Mouse (Mus musculus): ENCODE data around the gene Zfp526.
"Not testable (repeated sequence)": the region's sequence is repeated elsewhere in the genome, so short reads cannot be mapped to it uniquely, and the experiment has no call there.

Gene Zfp526

DNA sequence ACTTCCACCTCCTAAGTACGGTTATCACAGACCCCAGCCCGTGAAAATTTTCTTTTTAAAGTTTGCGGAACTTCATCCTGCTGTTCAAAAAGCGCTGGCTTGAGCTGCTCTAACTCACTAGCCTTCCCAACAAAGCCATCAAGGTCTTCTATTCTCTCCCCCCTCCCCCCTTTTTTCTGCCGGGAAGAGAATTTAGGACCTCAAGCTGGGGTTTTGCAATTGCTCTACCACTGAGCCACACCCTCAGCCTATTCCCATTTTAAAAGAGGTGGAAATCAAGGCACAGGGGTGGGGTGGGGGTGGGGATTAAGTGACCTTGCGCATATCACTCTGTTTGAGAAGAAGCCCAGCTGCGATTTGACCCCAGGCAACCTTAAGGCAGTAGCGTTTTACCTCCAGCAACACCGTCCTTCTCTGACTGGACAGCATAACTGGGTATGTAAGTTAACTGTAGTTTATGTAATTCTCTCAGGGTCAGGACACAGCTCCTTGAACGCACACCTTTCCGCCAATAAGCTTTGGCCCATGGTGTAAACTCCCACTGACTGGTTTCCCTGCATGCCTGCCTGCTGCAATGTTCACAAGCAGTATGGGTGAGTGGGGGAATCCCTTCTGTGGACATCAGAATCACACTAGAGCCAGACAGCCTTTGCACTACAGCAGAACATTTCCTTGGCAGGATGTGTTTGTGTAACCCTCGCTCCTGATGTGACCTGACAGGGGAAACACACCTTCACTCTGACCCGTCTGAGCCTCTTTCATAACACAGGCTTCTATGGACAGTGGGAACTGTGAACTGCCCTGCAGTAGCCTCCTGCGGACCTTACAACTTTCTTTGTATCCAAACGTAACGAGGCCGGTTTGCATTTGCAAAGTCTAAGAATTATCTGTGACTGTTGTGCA lies 43.0 kb downstream of the Zfp526 start:
- in situ Hi-C loops (cut with MboI; ENCODE audit: low sequenced_read_pairs) = no loop called here

DNA sequence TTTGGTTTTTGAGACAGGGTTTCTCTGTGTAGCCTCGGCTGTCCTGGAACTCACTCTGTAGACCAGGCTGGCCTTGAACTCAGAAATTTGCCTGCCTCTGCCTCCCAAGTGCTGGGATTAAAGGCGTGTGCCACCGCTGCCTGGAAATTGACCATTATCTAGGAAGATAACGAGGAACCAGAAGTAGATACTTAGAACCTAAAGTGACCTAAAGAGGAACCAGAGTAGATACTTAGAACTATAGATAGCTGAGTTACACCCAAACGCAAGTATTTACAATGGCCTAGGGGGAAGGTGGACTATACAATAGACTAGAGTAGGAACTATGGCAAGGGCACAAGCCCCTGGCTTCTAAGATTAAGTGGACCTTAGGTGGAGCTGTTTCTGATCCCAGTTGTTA lies 44.5 kb downstream of the Zfp526 start:
- in situ Hi-C loops (cut with MboI; ENCODE audit: low sequenced_read_pairs) = not testable (repeated sequence)

DNA sequence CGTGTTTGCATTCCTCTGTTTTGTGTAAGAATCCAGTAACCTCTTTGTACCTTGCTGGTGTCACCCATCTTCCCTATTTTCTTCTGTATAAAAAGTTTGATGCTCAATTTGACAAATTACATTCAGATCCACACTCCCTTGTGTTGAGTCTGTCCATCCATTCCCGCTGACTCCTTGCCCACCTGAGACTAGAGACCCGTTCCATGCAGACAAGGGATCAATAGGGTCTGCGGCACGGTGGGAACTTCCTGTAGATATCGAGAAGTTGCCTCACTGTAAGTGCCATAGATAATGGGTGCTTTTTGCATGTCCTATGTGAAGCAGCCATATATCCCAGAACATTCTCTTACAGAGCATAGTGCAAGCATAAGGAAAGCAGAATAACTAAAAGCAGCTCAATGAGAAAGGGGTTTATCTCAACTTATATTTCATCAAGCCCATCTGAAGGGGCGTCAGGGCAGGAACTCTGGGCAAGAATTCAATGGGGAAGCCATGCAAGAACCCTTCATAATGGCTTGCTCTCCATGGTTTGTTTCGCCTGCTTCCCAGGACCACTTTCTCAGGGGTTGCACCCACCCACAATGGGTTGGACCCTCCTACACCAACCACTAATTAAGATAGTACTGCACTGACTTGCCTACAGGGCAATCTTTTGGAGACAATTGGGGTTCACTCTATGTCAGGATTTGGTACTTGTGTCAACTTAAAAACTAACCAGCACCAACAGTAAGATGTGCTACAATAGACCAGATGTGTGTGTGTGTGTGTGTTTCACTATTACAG lies 45.1 kb downstream of the Zfp526 start:
- in situ Hi-C loops (cut with MboI; ENCODE audit: low sequenced_read_pairs) = no loop called here

DNA sequence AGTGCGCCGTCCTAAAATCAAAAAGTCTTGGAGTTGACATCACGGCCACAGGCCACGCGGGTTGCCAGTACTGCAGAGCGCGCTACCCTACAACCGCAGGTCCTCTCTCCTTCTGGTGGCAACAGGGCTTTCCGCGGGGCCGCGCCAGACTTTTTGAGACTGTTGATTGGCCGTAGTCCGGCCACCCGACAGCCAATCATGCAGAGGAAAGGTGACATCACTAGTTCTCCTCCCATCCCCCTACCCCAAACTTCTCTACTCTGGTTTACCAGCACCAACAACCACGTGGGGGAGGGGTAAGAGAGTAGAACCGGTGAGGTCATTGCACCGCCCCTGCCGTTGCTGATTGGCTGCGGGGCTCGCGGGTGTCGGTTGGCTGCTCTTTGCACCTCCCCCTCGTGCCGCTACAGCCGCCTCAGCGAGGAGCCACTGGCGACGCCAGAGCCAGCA lies 46.1 kb downstream of the Zfp526 start, which contains the start of gene Cic:
Gene Cic, plus strand, starts transcription at position 404 of the 450 bp plus-strand sequence.
- in situ Hi-C loops (cut with MboI; ENCODE audit: low sequenced_read_pairs) = no loop called here

DNA sequence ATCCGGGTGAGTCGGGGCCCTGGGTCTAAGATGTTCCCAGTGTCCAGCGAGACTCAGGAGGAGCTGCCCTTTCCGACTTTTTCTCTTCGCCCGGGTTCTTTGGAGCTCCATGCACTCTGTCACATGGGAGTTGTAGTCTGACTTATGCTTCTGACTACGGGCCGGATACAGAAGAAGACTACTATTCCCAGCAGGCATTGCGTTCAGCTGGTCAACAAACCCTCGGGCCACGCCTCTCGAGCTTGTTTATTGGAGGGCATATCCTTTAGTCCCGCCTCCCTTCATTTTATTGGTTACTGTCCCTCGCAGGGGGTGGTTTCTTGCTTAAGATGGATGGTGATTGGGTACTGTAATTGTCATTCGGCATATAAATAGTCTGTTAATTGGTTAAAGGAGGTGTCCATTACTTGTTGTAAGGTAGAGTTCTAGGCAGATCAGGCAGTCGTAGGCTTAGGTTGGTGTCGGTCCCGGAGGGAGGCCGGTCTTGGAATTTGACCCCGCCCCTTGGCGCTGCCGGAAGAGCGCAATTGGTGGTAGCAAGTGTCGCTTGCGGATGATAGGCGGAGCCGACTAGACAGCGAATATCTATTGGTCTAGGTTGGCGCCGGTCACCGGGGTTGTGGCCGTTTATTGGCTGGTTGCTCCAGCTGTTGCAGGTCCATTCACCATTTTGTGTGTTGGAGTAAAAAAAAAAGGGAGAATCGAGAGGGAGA lies 46.7 kb downstream of the Zfp526 start:
- in situ Hi-C loops (cut with MboI; ENCODE audit: low sequenced_read_pairs) = no loop called here

DNA sequence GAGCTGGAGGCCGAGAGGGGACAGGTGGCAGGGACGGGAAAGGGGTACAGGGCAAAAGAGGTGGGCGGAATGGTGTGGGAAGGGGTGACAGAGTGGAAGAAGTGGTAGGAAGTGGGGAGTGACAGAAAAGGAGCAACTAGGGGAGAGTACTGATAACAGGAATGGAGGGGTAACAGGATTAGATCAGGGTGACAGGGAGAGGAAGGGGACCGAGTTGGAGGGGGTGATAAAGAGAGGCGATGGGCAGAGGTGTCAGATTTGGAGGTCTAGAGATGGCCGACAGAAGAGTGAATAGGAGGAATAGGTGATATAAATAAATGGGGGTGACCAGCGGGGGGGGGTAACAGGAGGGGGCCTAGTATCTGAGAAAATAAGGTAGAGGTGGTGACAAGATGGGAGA lies 47.4 kb downstream of the Zfp526 start:
- in situ Hi-C loops (cut with MboI; ENCODE audit: low sequenced_read_pairs) = no loop called here

DNA sequence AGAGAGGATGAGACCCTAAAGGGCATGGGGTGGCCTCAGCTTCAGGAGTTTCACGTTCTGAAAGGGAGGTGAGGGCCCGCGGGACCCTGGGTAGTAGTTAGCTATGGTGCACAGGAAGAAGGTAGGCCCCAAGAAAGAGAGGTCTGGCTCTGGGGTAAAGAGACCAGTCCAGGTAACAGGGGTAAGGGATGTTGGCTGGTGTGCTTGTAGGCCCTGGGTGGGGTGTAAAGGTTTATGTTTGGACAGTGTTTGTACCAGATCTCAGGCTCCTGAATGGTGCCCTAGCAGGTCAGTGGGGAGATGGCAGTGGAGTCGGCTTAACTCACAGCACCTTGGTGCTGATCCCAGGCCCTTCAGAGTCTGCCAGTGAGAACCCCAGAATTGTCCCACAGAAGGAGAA lies 47.8 kb downstream of the Zfp526 start:
- in situ Hi-C loops (cut with MboI; ENCODE audit: low sequenced_read_pairs) = no loop called here

DNA sequence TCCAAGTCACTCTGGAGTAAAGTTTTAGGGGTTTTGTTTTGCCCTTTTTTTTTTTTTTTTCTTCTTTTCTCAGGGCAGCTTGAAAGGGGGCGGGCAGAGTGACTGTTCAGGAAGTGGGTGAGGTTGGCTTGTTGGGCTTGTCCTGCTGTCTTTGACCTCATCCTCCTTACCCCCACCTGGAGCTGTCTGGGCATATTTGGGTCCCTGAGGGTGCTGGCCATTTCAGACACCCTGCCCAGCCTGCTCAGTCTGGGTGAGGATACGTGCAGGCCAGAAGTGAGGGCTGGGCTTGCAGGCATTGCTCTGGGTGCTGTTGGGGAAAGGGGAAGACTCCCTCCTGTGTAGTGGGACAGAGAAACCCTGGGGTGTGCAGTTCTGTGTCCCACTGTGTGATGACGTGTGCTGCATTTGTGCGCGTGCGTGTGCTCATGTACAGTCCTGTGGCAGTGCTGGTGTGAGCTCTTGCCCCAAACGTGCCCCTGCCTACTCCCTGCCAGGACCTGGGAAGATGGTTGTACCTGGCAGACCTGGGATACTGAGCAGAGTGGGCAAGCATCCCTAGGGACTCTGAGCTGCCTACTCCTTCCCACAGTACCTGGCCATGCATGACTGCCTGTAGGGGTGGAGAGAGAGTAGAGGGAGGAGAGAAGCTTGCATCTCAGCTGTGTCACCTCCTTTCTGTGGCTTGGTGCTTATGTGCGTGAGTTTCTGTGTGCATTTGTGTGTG lies 48.5 kb downstream of the Zfp526 start:
- in situ Hi-C loops (cut with MboI; ENCODE audit: low sequenced_read_pairs) = no loop called here

DNA sequence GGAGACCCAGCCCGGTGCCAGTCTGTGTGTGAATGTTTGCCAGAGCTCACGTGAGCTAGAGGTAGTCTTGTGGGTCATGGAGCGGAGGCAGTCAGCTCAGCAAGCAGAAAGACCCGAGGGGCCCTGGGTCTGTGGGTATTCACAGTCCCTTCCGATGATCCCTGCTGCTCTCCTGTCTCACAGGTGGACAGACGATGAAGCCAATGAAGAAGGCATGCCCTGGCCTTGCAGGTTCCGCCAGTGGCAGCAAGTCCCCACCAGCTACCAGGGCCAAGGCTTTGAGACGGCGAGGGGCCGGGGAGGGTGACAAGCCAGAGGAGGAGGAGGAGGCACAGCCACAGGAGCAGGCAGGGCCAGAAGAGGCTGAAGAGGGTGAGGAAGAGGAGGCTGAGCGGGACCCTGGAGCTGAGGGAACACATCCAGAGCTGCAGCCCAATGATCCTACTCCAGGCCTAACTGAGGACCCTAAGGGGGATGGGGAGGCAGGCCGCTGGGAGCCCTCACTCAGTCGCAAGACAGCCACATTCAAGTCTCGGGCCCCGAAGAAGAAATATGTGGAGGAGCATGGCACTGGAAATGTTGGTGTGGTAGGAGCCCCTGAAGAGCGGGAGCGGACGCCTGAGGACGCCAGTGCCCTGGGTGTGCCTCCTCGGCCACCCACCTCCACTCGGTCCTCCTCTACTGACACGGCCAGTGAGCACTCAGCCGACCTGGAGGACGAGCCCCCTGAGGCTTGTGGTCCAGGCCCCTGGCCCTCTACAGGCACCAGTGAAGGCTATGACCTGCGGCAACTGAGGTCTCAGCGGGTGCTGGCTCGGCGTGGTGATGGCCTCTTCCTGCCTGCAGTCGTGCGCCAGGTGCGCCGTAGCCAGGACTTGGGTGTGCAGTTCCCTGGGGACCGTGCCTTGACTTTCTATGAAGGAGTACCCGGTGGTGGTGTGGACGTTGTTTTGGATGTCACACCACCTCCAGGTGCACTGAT lies 49.7 kb downstream of the Zfp526 start:
- in situ Hi-C loops (cut with MboI; ENCODE audit: low sequenced_read_pairs) = no loop called here

DNA sequence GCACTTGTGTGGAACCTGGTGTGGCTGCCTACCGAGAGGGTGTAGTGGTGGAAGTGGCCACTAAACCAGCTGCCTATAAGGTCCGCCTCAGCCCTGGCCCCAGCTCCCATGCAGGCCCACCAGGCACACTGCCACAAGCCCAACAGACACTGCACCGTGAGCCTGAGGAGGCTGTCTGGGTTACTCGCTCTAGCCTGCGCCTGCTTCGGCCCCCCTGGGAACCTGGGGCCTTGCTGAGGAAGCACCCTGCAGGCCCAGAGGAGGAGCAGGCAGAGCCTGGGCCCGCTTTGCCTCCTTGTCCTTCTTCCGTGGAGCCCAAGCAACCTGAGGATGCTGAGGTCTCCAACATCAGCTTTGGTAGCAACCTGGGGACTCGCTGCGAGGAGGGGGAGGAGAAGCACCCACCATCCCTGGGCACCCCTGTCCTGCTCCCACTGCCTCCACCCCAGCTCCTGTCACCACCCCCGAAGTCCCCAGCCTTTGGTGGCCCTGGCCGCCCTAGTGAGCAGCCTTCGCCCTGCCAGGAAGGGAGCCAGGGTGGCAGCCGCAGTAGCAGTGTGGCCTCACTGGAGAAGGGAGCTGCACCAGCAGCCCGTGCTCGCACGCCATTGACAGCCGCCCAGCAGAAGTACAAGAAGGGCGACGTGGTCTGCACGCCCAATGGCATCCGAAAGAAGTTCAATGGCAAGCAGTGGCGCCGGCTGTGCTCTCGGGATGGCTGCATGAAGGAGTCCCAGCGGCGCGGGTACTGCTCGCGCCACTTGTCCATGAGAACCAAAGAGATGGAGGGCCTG lies 50.6 kb downstream of the Zfp526 start:
- in situ Hi-C loops (cut with MboI; ENCODE audit: low sequenced_read_pairs) = no loop called here

DNA sequence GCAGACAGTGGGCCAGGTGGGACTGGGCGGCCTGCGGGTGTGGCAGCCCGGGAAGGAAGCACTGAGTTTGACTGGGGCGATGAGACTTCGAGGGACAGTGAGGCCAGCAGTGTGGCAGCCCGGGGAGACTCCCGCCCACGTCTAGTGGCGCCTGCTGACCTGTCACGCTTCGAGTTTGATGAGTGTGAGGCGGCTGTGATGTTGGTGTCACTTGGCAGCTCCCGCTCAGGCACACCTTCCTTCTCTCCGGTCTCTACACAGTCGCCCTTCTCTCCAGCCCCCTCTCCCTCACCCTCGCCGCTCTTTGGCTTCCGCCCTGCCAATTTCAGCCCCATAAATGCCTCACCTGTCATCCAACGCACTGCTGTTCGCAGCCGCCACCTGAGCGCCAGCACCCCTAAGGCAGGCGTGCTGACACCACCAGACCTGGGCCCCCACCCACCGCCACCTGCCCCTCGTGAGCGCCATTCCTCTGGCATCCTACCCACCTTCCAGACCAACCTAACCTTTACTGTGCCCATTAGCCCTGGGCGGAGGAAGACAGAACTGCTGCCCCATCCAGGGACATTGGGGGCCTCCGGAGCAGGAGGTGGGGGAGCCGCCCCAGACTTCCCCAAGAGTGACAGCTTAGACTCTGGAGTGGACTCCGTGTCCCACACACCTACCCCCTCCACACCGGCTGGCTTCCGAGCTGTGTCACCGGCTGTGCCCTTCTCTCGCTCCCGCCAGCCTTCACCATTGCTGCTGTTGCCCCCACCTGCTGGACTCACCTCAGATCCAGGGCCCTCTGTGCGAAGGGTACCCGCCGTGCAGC lies 51.4 kb downstream of the Zfp526 start:
- in situ Hi-C loops (cut with MboI; ENCODE audit: low sequenced_read_pairs) = no loop called here

DNA sequence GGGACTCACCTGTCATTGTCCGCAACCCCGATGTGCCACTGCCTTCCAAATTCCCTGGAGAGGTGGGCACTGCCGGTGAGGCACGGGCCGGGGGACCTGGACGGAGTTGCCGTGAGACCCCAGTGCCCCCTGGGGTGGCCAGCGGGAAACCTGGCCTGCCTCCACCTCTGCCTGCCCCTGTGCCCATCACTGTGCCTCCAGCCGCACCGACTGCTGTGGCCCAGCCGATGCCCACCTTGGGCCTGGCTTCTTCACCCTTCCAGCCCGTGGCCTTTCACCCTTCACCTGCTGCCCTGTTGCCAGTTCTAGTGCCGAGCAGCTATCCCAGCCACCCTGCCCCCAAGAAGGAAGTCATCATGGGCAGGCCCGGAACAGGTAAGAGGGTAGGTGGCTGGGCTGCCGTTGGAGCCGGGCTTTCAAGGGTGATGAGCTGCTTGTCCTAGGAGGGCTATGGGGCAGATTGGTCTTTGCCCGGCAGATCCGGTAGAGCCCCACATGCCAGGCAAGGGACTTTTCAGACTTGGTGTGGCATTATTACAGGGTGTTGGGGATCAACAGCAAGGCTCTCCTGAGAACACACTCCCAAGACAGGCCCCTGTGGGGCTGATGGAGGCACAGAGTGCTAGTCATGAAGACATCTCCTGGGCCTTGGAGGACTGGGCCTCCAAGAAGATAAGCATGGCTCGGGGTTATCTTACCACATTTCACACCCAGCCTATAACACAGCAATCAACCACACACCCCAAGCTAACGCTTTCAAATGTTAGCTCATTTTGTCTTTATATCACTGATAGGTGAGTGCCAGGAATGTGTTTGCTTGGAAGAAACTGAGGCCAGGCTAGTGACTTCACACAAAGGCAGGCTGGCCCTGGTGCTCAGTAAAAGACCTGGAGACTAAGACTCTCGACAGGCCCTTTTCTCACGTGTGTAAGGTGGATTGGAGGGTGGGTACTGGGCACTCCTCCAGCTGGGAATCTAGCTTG lies 52.3 kb downstream of the Zfp526 start:
- in situ Hi-C loops (cut with MboI; ENCODE audit: low sequenced_read_pairs) = no loop called here

DNA sequence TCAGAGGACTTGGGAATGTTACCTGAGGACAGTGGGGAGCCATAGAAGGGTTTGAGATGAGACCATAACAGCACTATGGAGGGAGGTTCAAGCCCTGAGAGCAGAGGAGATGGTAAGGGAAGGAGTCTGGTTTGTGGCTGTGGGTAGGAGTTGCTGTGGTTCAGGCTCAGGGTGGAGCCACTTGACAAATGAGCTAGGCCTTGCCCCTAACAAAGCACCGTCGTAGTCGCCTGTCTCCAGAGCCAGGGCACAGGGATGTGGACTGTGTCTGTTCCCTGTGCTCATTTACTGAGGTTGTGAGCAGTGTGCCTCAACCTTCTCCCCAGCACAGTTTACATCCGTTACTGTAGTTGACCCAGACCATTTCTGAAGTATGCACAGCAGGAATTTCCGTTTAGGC lies 53.3 kb downstream of the Zfp526 start:
- in situ Hi-C loops (cut with MboI; ENCODE audit: low sequenced_read_pairs) = no loop called here

DNA sequence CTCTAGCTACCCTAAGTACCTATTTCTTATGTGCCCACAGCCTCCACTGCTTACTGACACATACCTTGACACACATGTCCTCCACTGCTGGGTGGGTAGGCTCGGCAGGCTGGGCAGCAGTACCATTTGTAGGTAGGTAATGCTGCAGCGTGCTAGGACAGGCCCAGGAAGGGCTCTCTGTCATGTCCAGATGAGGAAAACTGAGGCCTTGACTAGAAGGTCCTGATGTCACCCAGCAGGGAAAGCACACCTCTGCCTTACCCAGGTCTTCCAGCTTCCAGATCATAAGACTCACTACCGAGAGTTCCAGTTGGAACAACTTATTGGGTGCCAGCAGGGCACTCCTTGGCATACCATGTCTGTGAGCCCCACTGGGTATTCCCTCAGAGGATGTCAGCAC lies 53.8 kb downstream of the Zfp526 start:
- in situ Hi-C loops (cut with MboI; ENCODE audit: low sequenced_read_pairs) = loop anchor here (5.0 kb wide), 1 partner anchor 33 kb away; no protein-coding TSS in a partner anchor

DNA sequence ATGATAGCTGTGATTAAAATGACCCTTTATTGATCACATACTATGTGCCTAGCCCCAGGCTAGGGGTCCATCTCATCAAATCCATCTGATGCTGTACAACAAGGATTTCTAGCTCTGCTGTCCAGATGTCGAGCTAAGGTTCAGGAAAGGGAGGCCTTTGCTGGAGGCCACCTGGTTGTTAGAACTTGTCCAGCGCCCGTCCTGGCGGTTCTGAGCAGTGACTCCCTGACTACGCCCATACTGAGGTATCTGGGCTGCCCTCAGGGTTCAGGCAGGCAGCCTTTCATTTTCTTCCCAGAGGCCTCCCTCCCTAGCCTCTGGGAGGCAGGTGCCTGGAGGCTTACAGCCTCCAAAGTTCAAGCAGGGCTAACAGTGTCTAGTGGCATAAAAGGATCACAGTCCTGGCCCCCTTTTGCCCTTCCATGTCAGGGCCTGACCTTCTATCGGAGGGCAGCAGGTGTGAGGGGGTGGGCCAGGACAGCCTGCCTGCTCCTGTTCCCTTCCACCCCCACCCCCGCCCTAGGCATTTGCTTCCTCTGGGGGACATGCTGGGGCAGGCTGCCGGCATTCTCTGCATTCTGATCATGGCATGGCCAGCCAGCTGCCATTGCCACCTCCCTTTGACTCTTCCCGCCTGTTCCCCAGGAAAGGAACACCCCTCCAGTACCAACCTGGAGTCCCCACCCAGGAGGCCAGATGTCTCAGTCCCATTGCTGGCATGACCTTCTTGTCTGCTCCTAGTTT lies 54.5 kb downstream of the Zfp526 start:
- in situ Hi-C loops (cut with MboI; ENCODE audit: low sequenced_read_pairs) = loop anchor here (5.0 kb wide), 1 partner anchor 33 kb away; no protein-coding TSS in a partner anchor

All from CH12F3 (cell line).